Mouse (Mus musculus) ovary, adult 10 weeks (tissue): ENCODE measurements around the gene Olfr202. TPM values are rescaled to one million over a fixed set of nuclear protein-coding genes. Genes with fewer than 3 reads are reported as not detected.

Experiments used
- polyA plus RNA-seq: library from polyadenylated mRNA; stranded (reverse); fragments of 350-450 nt; fragmentation: Illumina TruSeq; extraction: RNeasy Lipid Tissue Mini Kit (QIAGEN cat#74804); gene quantifications from one replicate; pipeline ENCODE4 v1.2.3, GENCODE M21; 2014

Gene Olfr202
- not detected for polyA plus RNA-seq

GRCm38 (mm10) chr16:59286693-59287092 is at the start of gene Olfr202:
TSS of gene Olfr202 (minus strand) at chr16:59286793.

GRCm38 (mm10) chr16:59331038-59331437 is 44.4 kb upstream of the Olfr202 start, which contains the start of gene Olfr205:
TSS of gene Olfr205 (minus strand) at chr16:59331138.

GRCm38 (mm10) chr16:59318148-59318547 is 31.6 kb upstream of the Olfr202 start, which contains the start of gene Olfr204:
TSS of gene Olfr204 (minus strand) at chr16:59318248.

DNA sequence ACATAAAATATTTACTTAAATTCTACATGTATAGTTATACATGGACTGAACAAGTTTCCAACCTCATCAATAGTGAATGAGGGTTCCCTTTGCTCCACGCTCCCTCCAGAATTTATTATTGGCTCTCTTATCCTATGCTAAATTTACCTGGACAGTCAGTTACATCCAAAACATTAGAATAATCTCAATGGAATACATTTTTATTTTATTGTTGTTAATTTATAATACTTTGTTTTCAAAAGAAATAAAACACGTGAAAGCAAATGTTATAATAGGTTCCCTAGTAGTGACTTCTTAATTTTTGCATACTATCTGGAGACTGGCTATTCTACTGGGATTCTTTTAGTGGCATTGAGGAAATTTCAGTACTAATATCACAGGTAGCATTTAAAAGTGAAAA is 12.0 kb upstream of the Olfr202 start, which contains the start of gene Olfr203:
Gene Olfr203, plus strand, starts transcription at position 301 of the 400 bp plus-strand sequence.

GRCm38 (mm10) chr16:59272532-59272931 is 14.1 kb downstream of the Olfr202 start, which contains the start of gene Olfr201:
TSS of gene Olfr201 (minus strand) at chr16:59272632.

Other genes with a start within 250 kb of the Olfr202 start
- gene Olfr187, start 247.0 kb downstream of the Olfr202 start, polyA plus RNA-seq, result not detected
- not detected for gene Olfr190, start 208.8 kb downstream of the Olfr202 start, polyA plus RNA-seq
- gene Olfr191, start 197.0 kb downstream of the Olfr202 start, polyA plus RNA-seq, result not detected
- not detected for gene Olfr193, start 174.9 kb downstream of the Olfr202 start, polyA plus RNA-seq
- gene Olfr194, start 165.7 kb downstream of the Olfr202 start, polyA plus RNA-seq, result not detected
- gene Olfr195, start 139.7 kb downstream of the Olfr202 start, polyA plus RNA-seq, result not detected
- not detected for gene Olfr196, start 116.3 kb downstream of the Olfr202 start, polyA plus RNA-seq
- gene Olfr198, start 83.3 kb downstream of the Olfr202 start, polyA plus RNA-seq, result not detected
- not detected for gene Olfr199, start 67.0 kb downstream of the Olfr202 start, polyA plus RNA-seq
- not detected for gene Olfr201, start 14.2 kb downstream of the Olfr202 start, polyA plus RNA-seq
- not detected for gene Olfr203, start 12.1 kb upstream of the Olfr202 start, polyA plus RNA-seq
- gene Olfr204, start 31.5 kb upstream of the Olfr202 start, polyA plus RNA-seq, result not detected
- not detected for gene Olfr205, start 44.3 kb upstream of the Olfr202 start, polyA plus RNA-seq
- 1.3 TPM for gene Olfr206, start 62.5 kb upstream of the Olfr202 start, polyA plus RNA-seq
- not detected for gene Olfr209, start 77.2 kb upstream of the Olfr202 start, polyA plus RNA-seq
- 0.29 TPM for gene Gabrr3, start 120.5 kb upstream of the Olfr202 start, polyA plus RNA-seq
- 37.5 TPM for gene Riox2, start 185.0 kb upstream of the Olfr202 start, polyA plus RNA-seq